Mouse (Mus musculus): ENCODE measurements around the gene Zfp654. TPM values are rescaled to one million over a fixed set of nuclear protein-coding genes. Genes with fewer than 3 reads are reported as not detected.

Zfp654 gene
- total RNA-seq, 2 experiments from 2014 or later, result 16.8 to 17.7 TPM

GRCm38 (mm10) chr16:64851085-64851562 lies 328 bp downstream of the Zfp654 start:
- peak overlapping the region; percentile 98 for H3K27ac ChIP-seq
- intact Hi-C loops (cut with DNase I), result no loop called here
- DNase-seq (ENCODE audit: extremely low spot score in 1 of 2, low spot score in 2 of 2), result no peak

GRCm38 (mm10) chr16:64850287-64851084 lies 966 bp downstream of the Zfp654 start:
- peak; percentile 27 to 40 for DNase-seq (ENCODE audit: extremely low spot score in 1 of 2, low spot score in 2 of 2)
- intact Hi-C loops (cut with DNase I), result no loop called here
- Histone ChIP-seq H3K4me3 (peak overlapping the region; percentile 90), H3K27ac (peak overlapping the region; percentile 98)
- no peak for TF ChIP-seq CTCF (IDR thresholded peaks at IDR 0.05)

More at GRCm38 (mm10) chr16:64851085-64851562, 328 bp downstream of the Zfp654 start:
- H3K4me3 ChIP-seq, result peak overlapping the region; percentile 90
- no peak for TF ChIP-seq CTCF (IDR thresholded peaks at IDR 0.05)

DNA sequence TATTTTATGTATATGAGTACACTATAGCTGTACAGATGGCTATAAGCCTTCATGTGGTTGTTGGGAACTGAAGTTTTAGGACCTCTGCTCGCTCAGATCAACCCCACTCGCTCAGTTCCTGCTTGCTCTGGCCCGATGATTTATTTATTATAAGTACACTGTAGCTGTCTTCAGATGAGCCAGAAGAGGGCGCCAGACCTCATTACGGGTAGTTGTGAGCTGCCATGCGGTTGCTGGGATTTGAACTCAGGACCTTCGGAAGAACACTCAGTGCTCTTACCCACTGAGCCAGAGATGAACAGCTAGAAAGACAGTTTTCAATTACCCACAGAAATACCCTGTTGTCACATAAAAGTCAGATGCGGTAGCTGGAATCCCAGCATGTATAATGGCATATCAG lies 5.5 kb downstream of the Zfp654 start:
- DNase-seq (ENCODE audit: extremely low spot score in 1 of 2, low spot score in 2 of 2), result no peak
- Histone ChIP-seq H3K27ac (no peak overlapping the region), H3K4me3 (no peak overlapping the region)
- intact Hi-C loops (cut with DNase I), result no loop called here
- TF ChIP-seq CTCF (IDR thresholded peaks at IDR 0.05), result peak; percentile 36

- Histone ChIP-seq H3K27ac (no peak overlapping the region), H3K4me3 (no peak overlapping the region)
- intact Hi-C loops (cut with DNase I), result no loop called here
- peak; percentile 17 for TF ChIP-seq CTCF (IDR thresholded peaks at IDR 0.05)
- no peak for DNase-seq (ENCODE audit: extremely low spot score in 1 of 2, low spot score in 2 of 2)
Observed at GRCm38 (mm10) chr16:64842374-64842729, 9.1 kb downstream of the Zfp654 start.

- TF ChIP-seq CTCF (IDR thresholded peaks at IDR 0.05), result no peak
- intact Hi-C loops (cut with DNase I), result no loop called here
- DNase-seq (ENCODE audit: extremely low spot score in 1 of 2, low spot score in 2 of 2), result no peak
- Histone ChIP-seq H3K27ac (no peak overlapping the region), H3K4me3 (no peak overlapping the region)
Observed at GRCm38 (mm10) chr16:64841481-64842373, 9.7 kb downstream of the Zfp654 start.

DNA sequence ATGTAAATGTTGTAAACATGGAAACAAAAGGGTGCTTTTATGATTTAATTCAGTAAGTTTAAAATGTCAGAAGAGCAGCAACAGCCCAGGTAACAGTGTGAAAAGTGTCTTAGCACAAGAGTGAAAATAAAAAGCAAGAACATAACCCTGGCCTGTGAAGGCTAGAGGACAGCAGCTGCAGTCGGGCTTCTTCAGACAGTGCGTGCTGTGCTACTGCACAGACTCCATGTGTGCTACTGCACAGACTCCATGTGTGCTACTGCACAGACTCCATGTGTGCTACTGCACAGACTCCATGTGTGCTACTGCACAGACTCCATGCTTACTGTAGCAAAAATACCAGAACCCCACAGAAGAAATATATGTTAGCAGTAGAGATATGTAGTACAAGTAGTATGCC lies 14.7 kb downstream of the Zfp654 start:
- TF ChIP-seq CTCF (IDR thresholded peaks at IDR 0.05), result no peak
- intact Hi-C loops (cut with DNase I), result no loop called here
- DNase-seq (ENCODE audit: extremely low spot score in 1 of 2, low spot score in 2 of 2), result no peak
- Histone ChIP-seq H3K4me3 (no peak overlapping the region), H3K27ac (no peak overlapping the region)

DNA sequence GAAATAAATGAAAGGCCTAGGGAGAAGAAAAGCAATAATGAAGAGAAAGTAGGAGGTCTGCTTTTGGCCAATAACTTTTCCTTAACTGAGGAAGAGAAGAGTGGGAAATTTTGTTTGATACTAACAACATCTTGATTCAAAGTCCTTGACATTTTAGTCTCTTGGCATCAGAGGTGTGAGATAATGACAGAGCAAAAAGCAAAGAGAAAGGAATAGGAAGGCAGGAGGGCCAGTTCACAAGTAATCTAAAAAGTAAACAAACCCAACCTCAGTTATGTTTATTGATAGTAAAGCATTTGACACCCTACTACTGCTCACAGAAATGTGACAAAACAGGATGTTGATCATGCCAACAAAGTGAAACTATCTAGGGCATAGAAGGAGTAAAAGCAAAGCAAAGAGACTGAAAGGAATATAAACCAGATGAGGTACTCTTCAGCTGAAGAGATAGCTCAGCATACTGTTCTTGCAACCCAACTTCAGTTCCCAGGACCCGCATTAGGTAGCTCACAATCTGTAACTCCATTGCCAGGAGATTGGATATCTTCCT lies 15.4 kb downstream of the Zfp654 start:
- Histone ChIP-seq H3K27ac (no peak overlapping the region), H3K4me3 (no peak overlapping the region)
- intact Hi-C loops (cut with DNase I), result no loop called here
- TF ChIP-seq CTCF (IDR thresholded peaks at IDR 0.05), result no peak
- DNase-seq (ENCODE audit: extremely low spot score in 1 of 2, low spot score in 2 of 2), result no peak

DNA sequence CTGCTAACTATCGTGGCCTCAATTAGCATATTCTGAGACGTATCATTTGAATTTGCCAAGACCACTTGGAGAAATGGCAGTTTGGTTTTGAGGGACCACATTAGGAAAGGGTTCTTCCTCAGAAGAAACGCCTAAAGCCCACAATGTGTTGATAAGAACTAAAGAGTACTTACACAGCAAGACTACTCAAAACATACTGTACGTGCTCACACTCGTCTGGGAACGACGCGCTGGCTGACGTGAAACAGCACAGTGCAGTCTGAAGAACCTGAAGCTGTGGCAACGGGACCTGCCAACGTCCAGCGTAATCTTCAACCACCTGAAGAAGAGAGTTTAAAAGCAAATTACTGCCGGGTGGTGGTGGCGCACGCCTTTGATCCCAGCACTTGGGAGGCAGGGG lies 21.2 kb downstream of the Zfp654 start:
- Histone ChIP-seq H3K27ac (no peak overlapping the region), H3K4me3 (no peak overlapping the region)
- DNase-seq (ENCODE audit: extremely low spot score in 1 of 2, low spot score in 2 of 2), result no peak
- intact Hi-C loops (cut with DNase I), result no loop called here
- TF ChIP-seq CTCF (IDR thresholded peaks at IDR 0.05), result no peak

DNA sequence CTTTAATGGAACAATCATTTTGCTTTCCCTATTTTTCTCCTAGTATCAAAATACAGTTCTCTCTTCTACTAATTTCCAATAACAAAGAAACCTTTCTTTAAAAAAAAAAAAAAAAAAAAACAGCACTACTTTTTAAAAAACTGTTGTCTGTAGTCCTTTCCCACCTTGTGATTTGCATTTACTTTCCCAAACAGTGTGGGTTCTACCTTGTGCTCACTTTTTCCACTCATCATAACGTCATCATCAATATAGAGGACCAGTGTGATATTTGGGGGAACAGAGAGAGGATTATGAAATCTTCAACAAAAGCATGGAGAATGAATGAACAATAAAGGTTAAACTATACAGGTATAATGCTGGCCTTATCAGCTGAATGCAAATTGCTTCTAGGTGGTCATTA lies 27.0 kb downstream of the Zfp654 start:
- intact Hi-C loops (cut with DNase I), result no loop called here
- no peak for DNase-seq (ENCODE audit: extremely low spot score in 1 of 2, low spot score in 2 of 2)
- no peak overlapping the region for H3K4me3 ChIP-seq
- no peak for TF ChIP-seq CTCF (IDR thresholded peaks at IDR 0.05)
- H3K27ac ChIP-seq, result no peak overlapping the region

GRCm38 (mm10) chr16:64823890-64824289 lies 27.6 kb downstream of the Zfp654 start:
- no peak for TF ChIP-seq CTCF (IDR thresholded peaks at IDR 0.05)
- Histone ChIP-seq H3K27ac (no peak overlapping the region), H3K4me3 (no peak overlapping the region)
- no peak for DNase-seq (ENCODE audit: extremely low spot score in 1 of 2, low spot score in 2 of 2)
- intact Hi-C loops (cut with DNase I), result no loop called here

GRCm38 (mm10) chr16:64817094-64817765 lies 34.2 kb downstream of the Zfp654 start:
- H3K27ac ChIP-seq, result no peak overlapping the region
- intact Hi-C loops (cut with DNase I), result no loop called here
- TF ChIP-seq CTCF (IDR thresholded peaks at IDR 0.05), result no peak

More at GRCm38 (mm10) chr16:64817094-64817765, 34.2 kb downstream of the Zfp654 start:
- H3K4me3 ChIP-seq, result no peak overlapping the region
- DNase-seq (ENCODE audit: extremely low spot score in 1 of 2, low spot score in 2 of 2), result no peak

Data from left cerebral cortex, adult 2 months (tissue).